Mouse (Mus musculus) limb, embryonic 15.5 days (tissue): ENCODE measurements around the gene Nkd1. TPM values are rescaled to one million over a fixed set of nuclear protein-coding genes. Genes with fewer than 3 reads are reported as not detected.
A peak's percentile ranks its signal among the peaks of the same experiment; 100 is the strongest.

Source experiments
- ATAC-seq: fragments of 200-750 bp; cut with Nextera tagmentation; 2 replicates; pipeline ENCODE4 v1.8.0; 2017; ENCODE audit warnings: low read depth, moderate TSS enrichment; ENCODE audit not compliant: insufficient number of reproducible peaks, low FRiP score, low TSS enrichment
- H3K27ac ChIP-seq: fragments of 300-500 bp; sonication (generic); 2 replicates; pipeline ENCODE4 v1.5.1; 2015; ENCODE audit warnings: moderate library complexity, mild to moderate bottlenecking, inconsistent platforms
- H3K27me3 ChIP-seq: fragments of 300-500 bp; sonication (generic); 2 replicates; pipeline ENCODE4 v1.6.1; 2015; ENCODE audit warnings: inconsistent platforms
- H3K36me3 ChIP-seq: fragments of 300-500 bp; sonication (generic); 2 replicates; pipeline ENCODE4 v1.6.1; 2015; ENCODE audit warnings: inconsistent platforms
- H3K4me1 ChIP-seq: fragments of 300-500 bp; sonication (generic); 2 replicates; pipeline ENCODE4 v1.6.1; 2015; ENCODE audit warnings: inconsistent platforms
- H3K4me2 ChIP-seq: fragments of 300-500 bp; sonication (generic); 2 replicates; pipeline ENCODE4 v1.6.1; 2015; ENCODE audit warnings: mild to moderate bottlenecking, inconsistent platforms
- H3K4me3 ChIP-seq: fragments of 300-500 bp; sonication (generic); 2 replicates; pipeline ENCODE4 v1.5.1; 2015; ENCODE audit warnings: mild to moderate bottlenecking, inconsistent platforms
- H3K9ac ChIP-seq: fragments of 300-500 bp; sonication (generic); 2 replicates; pipeline ENCODE4 v1.6.1; 2015; ENCODE audit warnings: inconsistent platforms
- H3K9me3 ChIP-seq: fragments of 300-500 bp; sonication (generic); 2 replicates; pipeline ENCODE4 v1.6.1; 2016; ENCODE audit warnings: inconsistent platforms
- WGBS: fragments of 180-500 bp; shearing (Covaris S2); methylation state at CpG from one replicate; pipeline ENCODE4 v1.1.7; 2015; 5-methylcytosine and 5-hydroxymethylcytosine counted together
- polyA plus RNA-seq: library from polyadenylated mRNA; unstranded; fragments of >200 nt; fragmentation: Nextera tagmentation; extraction: Ambion mirVana; gene quantifications from 2 replicates; pipeline ENCODE4 v1.2.1, GENCODE M21; 2015

Nkd1 gene
- polyA plus RNA-seq = 63.5 and 67.2 TPM in 2 replicates

DNA sequence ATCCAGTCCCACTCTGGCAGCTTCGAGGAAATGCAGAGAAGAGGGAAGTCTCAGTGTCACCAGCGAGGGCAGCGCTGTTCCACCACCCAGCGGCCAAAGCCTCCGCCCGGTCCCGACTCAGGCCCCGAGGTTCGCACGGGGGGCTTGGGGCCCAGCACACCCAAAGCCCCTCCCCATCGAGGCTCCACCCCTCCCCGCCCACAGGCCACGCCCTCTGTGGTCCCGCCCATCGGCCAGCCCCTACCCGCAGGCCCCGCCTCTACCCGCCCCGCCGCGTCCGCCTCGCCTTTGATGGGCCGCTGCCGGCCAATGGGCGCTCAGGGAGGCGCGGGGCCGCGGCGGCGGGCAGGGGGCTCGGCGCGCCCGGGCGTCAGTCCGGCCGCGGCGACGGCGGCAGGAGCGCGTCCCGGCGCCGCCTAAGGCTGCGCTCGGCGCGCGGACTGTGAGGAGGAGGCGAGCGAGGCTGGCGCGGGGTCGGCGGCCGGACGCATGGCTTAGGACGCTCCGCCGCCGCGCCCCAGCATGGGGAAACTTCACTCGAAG lies at the start of gene Nkd1:
Nkd1 (plus strand) TSS at position 370 of the 543 bp plus-strand sequence.
- Histone ChIP-seq H3K9ac (peak within 1 kb of the TSS; percentile 77), H3K9me3 (no peaks in the 10 kb centered on the region)
- peak; percentile 85 for ATAC-seq

DNA sequence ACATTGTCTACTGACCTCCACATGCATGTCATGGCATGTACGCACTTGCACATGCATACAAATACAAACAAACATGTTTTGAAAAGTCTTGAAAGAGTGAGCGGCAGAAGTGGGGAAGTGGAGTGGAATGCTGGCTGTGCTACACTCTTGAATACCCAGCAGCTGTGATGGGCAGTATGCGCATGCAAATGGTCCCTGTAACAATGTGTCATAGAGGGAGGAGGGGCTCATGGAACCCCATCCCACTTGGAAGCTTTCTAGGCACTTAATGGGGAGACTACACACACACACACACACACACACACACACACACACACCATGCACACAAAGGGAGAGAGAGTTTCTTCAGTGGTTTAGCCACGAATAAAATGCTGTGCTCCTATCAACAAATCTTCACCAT lies 39.9 kb upstream of the Nkd1 start:
- no peak for ATAC-seq
- 87% methylated on average over 4 of the region's 4 CpGs for WGBS
- no peaks in the 10 kb centered on the region for H3K36me3 ChIP-seq
- H3K4me3 ChIP-seq = no peak overlapping the region
- H3K4me1 ChIP-seq = no peaks in the 10 kb centered on the region
- no peak overlapping the region for H3K27ac ChIP-seq
- no peak overlapping the region for H3K9ac ChIP-seq
- H3K9me3 ChIP-seq = no peaks in the 10 kb centered on the region
- no peak overlapping the region for H3K4me2 ChIP-seq
- H3K27me3 ChIP-seq = no peaks in the 10 kb centered on the region

More for the DNA sequence above, at the start of gene Nkd1:
- Histone ChIP-seq H3K27ac (peak within 1 kb of the TSS; percentile 89), H3K36me3 (no peaks in the 10 kb centered on the region), H3K4me3 (peak within 1 kb of the TSS; percentile 84), H3K4me1 (peaks cover 53% of the 10 kb centered on the region), H3K27me3 (peaks cover 17% of the 10 kb centered on the region; the same call in 1 of the 2 replicates), H3K4me2 (peak within 1 kb of the TSS; percentile 91)
- 0% methylated on average over 52 of the region's 67 CpGs for WGBS

DNA sequence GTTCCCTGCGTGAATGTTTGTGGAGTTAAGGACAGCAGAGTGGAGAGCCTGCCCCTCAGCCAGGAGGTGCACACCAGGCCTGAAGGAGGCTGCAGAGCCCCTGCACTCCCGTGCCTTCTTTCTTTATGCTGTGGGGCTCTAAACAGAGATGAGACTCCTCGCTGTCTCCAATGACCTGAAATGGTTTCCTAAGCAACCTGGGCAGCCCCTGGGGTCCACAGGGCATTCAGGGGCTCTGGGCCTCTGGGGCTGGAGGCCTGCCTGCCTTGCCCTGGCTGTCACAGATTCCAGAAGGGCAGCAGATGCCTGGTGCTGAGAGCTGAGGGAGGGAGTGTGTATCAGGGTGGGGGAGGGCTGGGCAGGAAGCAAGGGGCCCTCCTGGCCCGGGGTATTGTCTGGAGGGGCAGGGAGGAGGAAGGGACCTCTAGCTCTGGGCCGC lies 32.7 kb upstream of the Nkd1 start:
- WGBS = 20% methylated on average over 5 of the region's 5 CpGs
- no peak overlapping the region for H3K4me2 ChIP-seq
- peaks cover 6% of the 10 kb centered on the region; the same call in 1 of the 2 replicates for H3K4me1 ChIP-seq
- H3K4me3 ChIP-seq = no peak overlapping the region
- H3K27me3 ChIP-seq = no peaks in the 10 kb centered on the region
- no peaks in the 10 kb centered on the region for H3K9me3 ChIP-seq
- H3K27ac ChIP-seq = no peak overlapping the region
- ATAC-seq = no peak
- no peaks in the 10 kb centered on the region for H3K36me3 ChIP-seq
- H3K9ac ChIP-seq = no peak overlapping the region

DNA sequence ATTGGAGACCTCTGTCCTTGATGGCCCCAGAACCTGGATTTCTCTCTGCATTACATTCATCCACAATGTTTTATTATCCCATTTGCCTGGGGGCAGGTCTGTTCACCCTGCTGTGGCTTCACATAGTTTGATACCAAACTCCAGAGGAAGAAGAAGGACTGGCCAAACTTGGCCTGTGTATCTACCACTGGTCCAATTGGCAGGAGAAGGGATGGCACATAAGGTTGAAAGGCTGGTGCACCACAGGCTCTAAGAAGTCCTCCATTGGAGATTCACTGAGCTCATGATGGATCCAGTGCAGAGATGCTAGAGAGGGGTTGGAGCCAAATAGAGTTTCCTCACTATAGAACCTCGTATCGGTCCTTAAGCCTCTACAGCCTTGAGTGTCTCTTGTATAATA lies 27.1 kb upstream of the Nkd1 start:
- ATAC-seq = no peak
- H3K9me3 ChIP-seq = no peaks in the 10 kb centered on the region
- H3K4me2 ChIP-seq = no peak overlapping the region

DNA sequence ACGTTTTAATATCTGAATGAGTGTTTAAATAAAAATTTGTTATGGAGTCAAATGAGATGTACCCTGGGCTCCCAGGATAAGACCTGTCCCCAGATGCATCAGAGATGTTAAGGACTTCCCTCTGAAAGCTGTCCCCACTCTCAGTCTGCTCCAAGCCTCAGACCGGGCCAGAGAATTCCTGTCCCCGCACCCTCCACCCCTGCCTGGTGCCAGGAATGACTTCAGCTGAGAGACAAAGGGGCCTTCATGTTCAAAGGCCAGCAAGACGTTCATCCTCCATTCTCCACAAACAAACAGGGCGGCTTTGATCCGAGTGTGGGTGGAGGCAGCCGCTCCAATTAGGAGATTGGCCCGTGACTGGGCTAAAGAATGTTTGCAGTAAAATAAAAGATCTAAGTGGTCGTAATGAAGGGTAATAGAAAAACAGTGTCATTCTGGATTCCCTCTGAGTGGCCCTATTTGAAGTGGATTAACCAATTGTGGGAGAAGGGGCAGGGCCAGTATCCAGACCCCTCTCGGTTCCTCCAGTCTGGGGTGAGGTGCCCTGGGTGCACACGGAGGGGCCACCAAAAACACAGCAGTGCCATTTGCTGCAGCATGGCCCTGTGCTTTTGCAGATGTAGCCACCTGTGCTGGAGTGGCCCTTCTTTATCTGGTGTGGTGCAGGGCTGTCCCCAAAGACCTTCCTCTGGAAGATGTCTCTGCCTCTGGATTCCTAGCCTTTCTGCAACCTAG lies 25.9 kb upstream of the Nkd1 start:
- H3K27ac ChIP-seq = no peak overlapping the region
- H3K4me1 ChIP-seq = peaks cover 3% of the 10 kb centered on the region; the same call in 1 of the 2 replicates
- H3K9me3 ChIP-seq = no peaks in the 10 kb centered on the region
- ATAC-seq = no peak
- H3K4me2 ChIP-seq = no peak overlapping the region
- no peaks in the 10 kb centered on the region for H3K36me3 ChIP-seq
- H3K27me3 ChIP-seq = no peaks in the 10 kb centered on the region
- no peak overlapping the region for H3K4me3 ChIP-seq
- H3K9ac ChIP-seq = no peak overlapping the region
- 11% methylated on average over 11 of the region's 11 CpGs for WGBS

More for the DNA sequence above, 27.1 kb upstream of the Nkd1 start:
- Histone ChIP-seq H3K27ac (no peak overlapping the region), H3K27me3 (no peaks in the 10 kb centered on the region), H3K4me3 (no peak overlapping the region), H3K9ac (no peak overlapping the region), H3K4me1 (peaks cover 3% of the 10 kb centered on the region; the same call in 1 of the 2 replicates), H3K36me3 (no peaks in the 10 kb centered on the region)
- 91% methylated on average over 2 of the region's 2 CpGs for WGBS

DNA sequence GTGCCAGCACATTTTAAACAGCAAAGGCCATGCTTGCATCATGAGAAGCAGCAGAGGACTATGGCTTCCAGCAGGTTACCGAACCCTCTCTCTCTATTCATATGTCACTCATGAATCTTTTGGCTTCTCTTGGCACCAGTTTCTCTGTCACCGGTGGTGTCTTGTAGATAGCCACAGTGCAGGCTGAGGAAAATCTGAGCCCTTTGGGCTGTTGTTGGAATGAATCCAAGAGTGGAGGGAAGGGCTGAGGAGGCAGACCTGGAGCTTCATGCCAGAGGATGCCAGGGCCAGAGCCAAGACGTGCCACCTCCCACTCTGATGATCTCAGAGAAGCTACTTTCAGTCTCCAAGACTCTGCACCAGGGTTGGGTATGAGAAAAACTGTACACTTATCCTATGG lies 19.0 kb upstream of the Nkd1 start:
- no peak for ATAC-seq
- Histone ChIP-seq H3K36me3 (no peaks in the 10 kb centered on the region), H3K9ac (no peak overlapping the region), H3K9me3 (no peaks in the 10 kb centered on the region), H3K4me3 (no peak overlapping the region), H3K4me1 (no peaks in the 10 kb centered on the region), H3K27me3 (no peaks in the 10 kb centered on the region), H3K4me2 (no peak overlapping the region), H3K27ac (no peak overlapping the region)
- 86% methylated on average over 3 of the region's 3 CpGs for WGBS

DNA sequence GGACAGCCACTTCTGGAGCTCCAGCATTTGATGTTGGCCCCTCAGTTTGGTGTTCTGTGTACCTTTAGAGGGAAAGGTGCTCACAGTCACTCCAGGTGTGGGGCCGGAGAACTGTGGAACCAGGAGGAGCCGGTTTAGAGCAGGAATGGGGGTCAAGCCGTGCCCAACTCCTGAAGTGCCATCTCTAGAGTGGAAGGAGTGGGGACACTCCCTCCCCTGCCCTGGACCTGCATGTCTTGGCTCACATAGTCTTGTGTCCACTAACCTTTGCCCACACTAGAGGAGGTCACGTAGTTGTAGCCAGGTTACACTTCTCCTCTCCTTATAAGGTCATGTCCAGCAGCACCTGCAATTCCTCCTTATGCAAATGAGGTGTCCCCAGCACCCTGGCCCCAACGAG lies 14.2 kb upstream of the Nkd1 start:
- 76% methylated on average over 5 of the region's 5 CpGs for WGBS
- no peak overlapping the region for H3K4me2 ChIP-seq
- H3K4me1 ChIP-seq = no peaks in the 10 kb centered on the region
- no peak overlapping the region for H3K9ac ChIP-seq
- H3K9me3 ChIP-seq = no peaks in the 10 kb centered on the region
- H3K27me3 ChIP-seq = peaks cover 2% of the 10 kb centered on the region
- H3K4me3 ChIP-seq = no peak overlapping the region
- no peak for ATAC-seq
- H3K27ac ChIP-seq = no peak overlapping the region
- no peaks in the 10 kb centered on the region for H3K36me3 ChIP-seq

DNA sequence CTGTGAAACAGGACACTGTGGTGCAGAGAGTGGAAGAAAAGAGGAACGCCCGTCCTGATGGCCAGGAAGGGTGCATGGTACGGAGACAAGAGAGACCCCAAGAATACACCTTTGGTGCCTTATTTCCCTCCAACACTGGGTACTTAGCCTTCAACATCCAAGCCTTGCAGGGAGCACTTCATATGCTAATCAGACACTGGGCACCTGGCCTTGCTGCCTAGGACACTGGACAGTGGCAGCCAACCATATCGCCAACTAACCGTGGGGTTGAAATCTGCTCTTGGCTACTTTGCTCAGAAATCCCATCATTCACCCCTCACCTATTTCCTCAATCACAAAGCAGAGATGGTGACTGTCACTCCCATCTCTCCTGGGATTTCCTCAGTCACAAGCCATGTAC lies 10.1 kb upstream of the Nkd1 start:
- Histone ChIP-seq H3K4me1 (no peaks in the 10 kb centered on the region), H3K9me3 (no peaks in the 10 kb centered on the region), H3K27ac (no peak overlapping the region), H3K9ac (no peak overlapping the region), H3K4me2 (no peak overlapping the region), H3K36me3 (no peaks in the 10 kb centered on the region), H3K4me3 (no peak overlapping the region), H3K27me3 (peaks cover 20% of the 10 kb centered on the region)
- no peak for ATAC-seq
- WGBS = 86% methylated on average over 5 of the region's 5 CpGs

DNA sequence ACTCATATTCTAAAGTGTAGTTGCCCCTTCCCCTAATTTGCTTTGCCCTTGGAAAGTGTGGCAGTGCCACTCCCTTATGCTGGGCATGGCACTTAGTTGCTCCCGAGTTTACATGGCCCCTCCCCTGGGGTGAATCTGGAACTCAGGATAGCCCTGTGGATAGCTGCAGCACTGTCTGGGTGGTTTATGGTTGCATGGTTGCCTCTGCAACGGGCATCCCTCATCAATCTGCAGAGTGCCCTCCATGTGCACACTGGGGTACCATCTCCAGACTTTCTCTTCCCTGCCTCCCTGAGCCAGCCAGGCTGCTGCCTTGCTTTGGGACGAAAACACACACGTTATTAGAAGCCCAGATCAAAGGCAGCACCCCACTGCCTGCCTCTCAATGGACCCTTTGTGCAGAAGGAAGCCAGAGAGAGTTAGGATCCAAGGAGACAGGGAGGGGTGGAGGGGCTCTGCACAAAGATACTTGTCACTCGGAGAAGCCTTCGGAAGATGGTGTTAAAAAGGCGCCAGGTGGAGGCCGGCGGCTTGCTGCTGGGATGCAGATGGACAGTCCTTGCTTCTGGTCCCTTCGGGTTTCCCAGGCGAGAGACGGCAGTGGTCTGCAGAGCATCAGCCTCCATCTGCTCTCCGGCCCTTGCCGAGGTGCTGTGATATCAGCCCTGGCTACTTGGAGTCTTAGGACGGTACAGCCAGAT lies 8.9 kb upstream of the Nkd1 start:
- no peak overlapping the region for H3K4me2 ChIP-seq
- H3K36me3 ChIP-seq = no peaks in the 10 kb centered on the region
- no peaks in the 10 kb centered on the region for H3K9me3 ChIP-seq
- H3K4me3 ChIP-seq = no peak overlapping the region
- H3K9ac ChIP-seq = no peak overlapping the region
- ATAC-seq = no peak
- WGBS = 11% methylated on average over 15 of the region's 15 CpGs
- peaks cover 20% of the 10 kb centered on the region for H3K27me3 ChIP-seq
- no peak overlapping the region for H3K27ac ChIP-seq
- no peaks in the 10 kb centered on the region for H3K4me1 ChIP-seq

DNA sequence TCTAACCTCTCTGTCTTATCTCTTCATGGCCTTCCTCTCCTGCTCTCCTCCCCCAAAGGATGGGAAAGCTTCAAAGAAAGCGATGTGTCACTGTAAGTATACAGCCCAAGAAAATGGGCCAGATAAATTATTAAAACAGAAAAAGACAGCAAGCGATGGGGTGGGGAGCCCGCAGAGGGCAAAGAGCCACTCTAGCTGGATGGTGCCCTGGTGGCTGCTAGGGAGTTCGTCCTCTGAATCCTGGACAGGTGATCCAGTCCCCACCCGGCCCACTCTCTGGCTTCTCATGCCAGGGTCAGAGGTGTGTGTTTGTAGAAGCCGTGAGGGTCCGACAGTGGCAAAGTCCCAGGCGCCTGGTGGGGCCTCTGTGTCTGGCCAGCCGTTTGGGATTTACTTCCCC lies 3.1 kb upstream of the Nkd1 start:
- H3K9ac ChIP-seq = no peak overlapping the region
- no peaks in the 10 kb centered on the region for H3K9me3 ChIP-seq
- WGBS = 52% methylated on average over 9 of the region's 9 CpGs
- H3K4me2 ChIP-seq = no peak overlapping the region
- no peaks in the 10 kb centered on the region for H3K36me3 ChIP-seq
- peaks cover 25% of the 10 kb centered on the region for H3K27me3 ChIP-seq
- no peak overlapping the region for H3K4me3 ChIP-seq
- no peak for ATAC-seq
- H3K4me1 ChIP-seq = peaks cover 24% of the 10 kb centered on the region
- H3K27ac ChIP-seq = no peak overlapping the region

DNA sequence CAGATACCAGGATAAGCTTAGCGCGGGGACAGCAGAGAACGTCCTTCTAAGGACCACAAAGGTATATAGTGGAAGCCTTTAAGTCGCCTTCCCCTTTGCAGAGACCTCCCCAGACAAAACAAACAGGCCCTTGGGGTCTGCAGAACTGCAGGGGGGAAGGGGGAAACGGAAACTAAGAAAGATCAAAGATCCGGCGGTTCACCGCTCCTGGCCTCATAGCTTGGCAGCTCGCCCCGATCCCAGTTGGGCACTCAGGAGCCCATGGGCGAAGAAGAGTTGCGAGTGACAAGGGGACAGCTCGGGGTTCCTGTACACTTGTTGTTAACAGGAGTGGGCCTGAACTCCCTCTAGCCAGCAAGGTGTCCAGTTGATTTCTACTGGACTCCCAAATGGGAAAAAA lies 773 bp upstream of the Nkd1 start:
- Histone ChIP-seq H3K27me3 (peaks cover 17% of the 10 kb centered on the region; the same call in 1 of the 2 replicates), H3K9me3 (no peaks in the 10 kb centered on the region), H3K27ac (no peak overlapping the region), H3K4me3 (peak overlapping the region; percentile 84), H3K9ac (no peak overlapping the region), H3K4me2 (peak overlapping the region; percentile 91), H3K36me3 (no peaks in the 10 kb centered on the region), H3K4me1 (peaks cover 47% of the 10 kb centered on the region)
- no peak for ATAC-seq
- 14% methylated on average over 13 of the region's 13 CpGs for WGBS
